In genomic region chr2:33778466-33778865, GRCm38 (mm10) we compare ENCODE assay signal across 13 mouse cellular contexts.
"Had no signal": no experiment of that assay in that cellular context is flagged by ENCODE, and none has a peak within 500 bp of the region (broad histone marks: within the 10 kb centered on the region; RNA-seq: fewer than 3 reads in every experiment).

No protein-coding gene starts in this region.

- DNase-seq: kidney, postnatal 4 days; lung, adult 18-20 months; right cerebral cortex, postnatal 4 days; spleen, adult 18-20 months; thymus, postnatal 4 days had no signal

- H3K4me3 ChIP-seq: layer of hippocampus, adult 2 months; limb, embryonic 13.5 days; midbrain, embryonic 12.5 days; myocyte; neural tube, embryonic 12.5 days; stomach, embryonic 15.5 days had no signal

- H3K27ac ChIP-seq: kidney, postnatal 0 days; layer of hippocampus, adult 2 months; limb, embryonic 13.5 days; liver, embryonic 14.5 days; midbrain, embryonic 12.5 days; neural tube, embryonic 12.5 days; stomach, embryonic 15.5 days had no signal
